Mouse (Mus musculus) bone marrow, adult 2 months (tissue): ENCODE measurements around the gene Cd163l1. TPM values are rescaled to one million over a fixed set of nuclear protein-coding genes. Genes with fewer than 3 reads are reported as not detected.

ENCODE experiments used
- H3K27ac ChIP-seq: fragments of 200-500 bp; 2 replicates; pipeline ENCODE4 v1.5.1; 2012; ENCODE audit warnings: low read depth, mild to moderate bottlenecking, control low read depth, inconsistent platforms, low read length; ENCODE audit not compliant: control insufficient read depth, poor library complexity, insufficient read depth
- H3K4me1 ChIP-seq: fragments of 200-500 bp; 2 replicates; pipeline ENCODE4 v1.6.1; 2011; ENCODE audit warnings: low read length; ENCODE audit not compliant: control insufficient read depth, insufficient read depth
- H3K4me3 ChIP-seq: fragments of 200-500 bp; replicated peaks from 2 replicates; pipeline ENCODE3; 2011; ENCODE audit warnings: mild to moderate bottlenecking, low read depth, low read length, control low read depth; ENCODE audit not compliant: control insufficient read depth
- CTCF ChIP-seq: fragments of 200-500 bp; IDR thresholded peaks from 2 replicates; pipeline ENCODE4 v1.5.1; 2011; ENCODE audit warnings: low read length, control low read depth; ENCODE audit not compliant: control insufficient read depth, insufficient read depth
- POLR2A ChIP-seq: fragments of 200-500 bp; IDR thresholded peaks from 2 replicates; pipeline ENCODE4 v1.6.1; 2011; ENCODE audit warnings: low read depth, mild to moderate bottlenecking, control low read depth, low read length, borderline replicate concordance; ENCODE audit not compliant: control insufficient read depth
- WGBS: fragments of 180-500 bp; shearing (Covaris S2); methylation state at CpG from one replicate; pipeline ENCODE4 v1.1.7; 2018; 5-methylcytosine and 5-hydroxymethylcytosine counted together
- polyA plus RNA-seq: library from polyadenylated mRNA; stranded (reverse); fragments of >200 nt; gene quantifications from 2 replicates; pipeline ENCODE4 v1.2.4, GENCODE M21; 2011; ENCODE audit warnings: low replicate concordance; ENCODE audit not compliant: missing spikeins, insufficient read depth, insufficient read length

The Cd163l1 gene
- polyA plus RNA-seq, 1 experiment = 0.82 TPM

DNA sequence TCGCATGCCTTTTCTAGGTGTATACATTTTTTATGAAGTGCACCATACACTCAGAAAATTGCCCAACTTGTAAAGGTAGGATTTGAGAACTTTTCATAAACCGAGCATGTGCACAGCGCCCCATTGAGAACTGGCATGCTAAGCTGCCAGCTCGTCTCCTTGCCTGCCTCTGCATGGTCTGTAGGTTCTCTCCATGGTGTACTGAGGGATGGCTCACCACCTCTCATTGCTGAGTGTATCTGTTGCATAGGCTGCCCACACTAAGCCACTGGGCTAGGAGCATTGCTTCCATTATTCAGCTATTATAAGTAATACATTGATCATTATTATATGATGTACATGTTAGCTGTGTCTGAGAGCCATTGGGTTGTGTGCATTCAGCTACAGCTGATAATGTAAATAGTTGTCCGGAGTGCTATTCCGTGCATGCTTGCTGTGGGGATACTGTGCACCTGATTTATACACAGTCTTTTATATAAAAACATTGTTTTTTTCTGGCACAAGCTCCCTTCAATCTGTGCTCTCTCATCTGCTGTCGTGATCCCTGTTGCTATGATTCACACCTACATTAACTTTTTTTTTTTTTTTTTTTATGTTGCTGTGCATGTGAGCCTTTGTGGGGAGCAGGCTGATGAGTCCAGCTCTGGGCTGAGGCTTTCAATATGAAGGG lies 30.2 kb upstream of the Cd163l1 start:
- WGBS = 76% methylated on average over 7 of the region's 7 CpGs
- TF ChIP-seq CTCF (no peak), POLR2A (no peak)
- H3K4me1 ChIP-seq = no peaks in the 10 kb centered on the region
- no peak overlapping the region for H3K27ac ChIP-seq
- no peak overlapping the region for H3K4me3 ChIP-seq

DNA sequence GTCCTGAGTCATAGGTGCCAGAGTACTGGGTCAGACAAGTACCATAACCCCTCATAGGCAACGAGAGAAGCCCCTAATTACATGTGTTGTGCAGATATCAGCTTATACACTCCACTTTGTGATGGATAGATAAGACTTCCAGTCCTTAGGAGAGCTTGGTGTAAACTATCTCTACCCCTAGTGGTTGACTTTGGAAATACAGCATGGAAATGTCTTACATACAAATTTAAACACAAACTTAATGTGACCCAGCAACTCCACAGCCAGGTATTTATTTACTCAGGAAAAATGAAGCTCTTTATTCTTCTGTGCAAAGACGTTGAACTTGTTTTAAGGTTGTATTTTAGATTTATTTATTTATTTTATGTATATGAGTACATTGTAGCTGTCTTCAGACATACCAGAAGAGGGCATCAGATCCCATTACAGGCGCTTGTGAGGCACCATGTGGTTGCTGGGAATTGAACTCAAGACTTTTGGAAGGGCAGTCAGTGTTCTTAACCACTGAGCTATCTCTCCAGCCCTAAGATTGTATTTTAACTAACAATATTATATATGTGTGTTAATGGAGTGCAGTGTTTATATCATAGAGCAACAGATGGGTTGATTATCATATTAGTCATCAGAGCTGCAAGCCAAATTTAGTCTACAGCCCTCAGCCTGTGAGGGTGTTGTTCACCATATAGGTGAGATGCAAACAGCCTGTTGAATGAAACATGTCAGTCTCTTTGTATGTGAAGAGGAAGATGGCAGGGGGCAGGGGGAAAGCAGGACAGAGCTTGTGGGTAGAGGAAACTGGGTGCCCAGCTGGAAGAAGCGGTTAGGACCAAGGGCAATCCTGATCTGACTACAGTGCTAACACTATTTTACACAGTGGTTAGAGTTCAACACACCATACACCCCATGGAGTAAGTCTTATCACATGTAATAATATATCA lies 29.4 kb upstream of the Cd163l1 start:
- H3K27ac ChIP-seq = no peak overlapping the region
- WGBS = 43% methylated on average over 4 of the region's 4 CpGs
- no peak overlapping the region for H3K4me3 ChIP-seq
- TF ChIP-seq CTCF (no peak), POLR2A (no peak)
- H3K4me1 ChIP-seq = no peaks in the 10 kb centered on the region

DNA sequence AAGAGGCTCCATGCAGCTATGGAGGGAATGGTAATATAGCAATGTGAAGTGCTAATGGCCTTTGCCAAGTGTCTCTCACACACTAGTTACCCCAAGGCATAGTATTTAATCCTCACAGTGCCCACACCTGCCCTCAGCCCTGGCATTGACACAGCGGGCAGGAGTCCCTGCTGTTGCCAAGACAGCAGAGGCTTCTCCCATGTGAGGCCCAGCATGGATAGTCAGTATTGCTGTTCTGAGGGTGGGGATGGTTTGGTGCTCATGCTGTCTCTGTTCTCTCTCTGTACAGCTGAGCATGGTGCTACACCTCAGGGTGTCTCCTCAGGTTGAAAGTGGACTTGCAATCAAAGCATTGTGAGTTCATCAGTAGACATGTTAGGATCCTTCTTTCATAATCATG lies 27.6 kb upstream of the Cd163l1 start:
- 76% methylated on average over 1 of the region's 1 CpGs for WGBS

DNA sequence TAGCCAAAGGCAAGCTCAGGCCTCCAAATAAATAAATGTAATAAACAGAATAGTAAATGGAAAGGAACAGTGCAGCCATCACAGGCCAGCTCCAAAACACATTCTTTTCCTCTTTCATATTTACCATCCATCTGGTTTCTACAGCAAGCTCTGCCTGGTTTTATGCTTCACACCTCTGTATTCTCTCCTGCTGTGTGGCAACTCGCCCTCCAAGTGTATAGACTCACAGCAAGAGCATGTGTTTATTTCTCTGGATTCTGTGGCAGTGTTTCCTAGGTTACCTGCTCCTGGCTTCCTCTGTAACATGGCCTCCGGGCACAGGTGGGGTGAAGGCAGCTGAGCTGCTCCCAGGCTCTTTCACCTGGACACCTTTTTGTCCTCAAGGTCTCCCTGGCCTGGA lies 25.6 kb upstream of the Cd163l1 start:
- H3K4me3 ChIP-seq = no peak overlapping the region
- H3K4me1 ChIP-seq = no peaks in the 10 kb centered on the region
- TF ChIP-seq POLR2A (no peak), CTCF (no peak)
- no peak overlapping the region for H3K27ac ChIP-seq
- 50% methylated on average over 2 of the region's 2 CpGs for WGBS

More for the DNA sequence above, 27.6 kb upstream of the Cd163l1 start:
- Histone ChIP-seq H3K4me3 (no peak overlapping the region), H3K4me1 (no peaks in the 10 kb centered on the region), H3K27ac (no peak overlapping the region)
- TF ChIP-seq CTCF = no peak
- no peak for TF ChIP-seq POLR2A

DNA sequence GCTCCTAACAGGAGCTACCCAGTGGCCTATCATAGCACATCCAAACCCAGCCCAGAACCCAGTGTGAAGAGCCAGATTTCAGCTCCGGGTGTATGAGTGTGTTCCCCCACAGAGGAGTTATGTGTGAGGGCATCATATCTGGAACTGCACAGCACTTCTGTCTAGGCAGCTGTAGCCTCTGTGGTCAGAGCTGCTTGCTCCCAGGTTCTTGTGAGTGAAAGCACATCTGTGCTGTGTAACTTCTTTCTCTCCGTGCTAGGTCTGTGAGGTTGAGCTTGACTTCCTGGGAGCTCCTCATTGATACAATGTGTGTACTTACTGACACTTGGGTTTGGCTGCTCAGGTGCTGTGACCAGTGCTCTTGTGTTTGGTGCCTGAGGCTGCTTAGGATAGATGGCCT lies 25.2 kb upstream of the Cd163l1 start:
- 65% methylated on average over 2 of the region's 2 CpGs for WGBS
- no peak for TF ChIP-seq CTCF
- no peak for TF ChIP-seq POLR2A
- H3K27ac ChIP-seq = no peak overlapping the region
- no peaks in the 10 kb centered on the region for H3K4me1 ChIP-seq
- no peak overlapping the region for H3K4me3 ChIP-seq

DNA sequence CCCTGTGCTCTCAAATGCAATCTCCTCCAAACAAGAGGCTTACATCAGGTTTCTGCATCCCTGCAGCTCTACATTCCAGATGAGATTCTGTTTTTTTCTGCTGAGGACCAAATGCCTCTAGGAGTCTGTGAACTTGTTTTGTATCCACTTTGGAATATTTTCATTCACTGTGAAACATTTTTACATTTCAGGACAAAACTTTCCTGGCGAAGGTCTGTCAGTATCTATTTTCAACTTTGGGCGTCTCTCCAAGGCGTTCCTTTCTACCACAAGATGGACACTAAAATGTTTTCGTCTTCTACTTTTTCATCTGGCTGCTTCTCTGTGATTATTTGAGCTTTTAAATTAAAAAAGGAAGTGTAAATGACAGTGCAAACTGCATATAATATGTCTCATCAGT lies 24.0 kb upstream of the Cd163l1 start:
- 74% methylated on average over 4 of the region's 4 CpGs for WGBS
- no peak overlapping the region for H3K27ac ChIP-seq
- TF ChIP-seq POLR2A (no peak), CTCF (no peak)

DNA sequence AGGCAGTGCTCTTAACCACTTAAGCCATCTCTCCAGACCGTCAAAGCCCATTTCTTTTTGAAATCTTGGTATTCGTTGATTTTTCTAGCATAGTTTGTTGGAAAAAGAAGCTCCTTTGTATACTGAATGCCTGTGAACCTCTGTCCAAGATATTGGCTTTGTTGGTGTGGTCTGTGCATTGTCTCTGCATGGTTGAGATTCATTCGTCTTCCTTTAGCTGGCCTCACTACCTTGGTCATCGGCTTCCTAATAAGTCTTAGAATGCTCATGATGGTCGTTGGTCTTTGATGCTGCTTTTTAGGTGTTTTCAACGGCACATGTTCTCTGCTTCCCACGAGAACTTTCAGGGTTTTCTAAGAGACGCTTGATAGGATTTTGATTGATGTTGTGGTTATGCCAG lies 22.1 kb upstream of the Cd163l1 start:
- 65% methylated on average over 8 of the region's 8 CpGs for WGBS
- no peaks in the 10 kb centered on the region for H3K4me1 ChIP-seq
- H3K4me3 ChIP-seq = no peak overlapping the region
- TF ChIP-seq CTCF (no peak), POLR2A (no peak)
- H3K27ac ChIP-seq = no peak overlapping the region

More for the DNA sequence above, 24.0 kb upstream of the Cd163l1 start:
- Histone ChIP-seq H3K4me3 (no peak overlapping the region), H3K4me1 (no peaks in the 10 kb centered on the region)

DNA sequence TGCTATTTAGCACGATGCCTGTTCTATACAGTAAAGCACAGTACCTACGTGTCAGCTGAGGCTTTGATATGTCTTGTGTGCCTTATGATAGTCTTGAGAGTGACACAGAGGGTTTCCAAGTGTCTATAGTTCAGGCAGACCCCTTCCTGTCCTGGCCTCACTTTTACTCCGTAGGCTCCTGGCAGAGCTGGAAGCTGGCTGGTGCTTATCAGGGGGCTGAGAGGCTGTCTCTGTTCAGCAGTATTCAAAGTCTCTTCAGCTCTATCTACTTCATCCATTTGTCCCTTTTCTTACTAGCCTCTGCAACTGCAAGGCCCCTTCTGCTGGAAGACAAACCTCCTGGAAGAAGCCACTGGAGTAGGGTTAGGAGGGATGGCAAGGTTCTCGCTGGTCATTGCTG lies 17.0 kb upstream of the Cd163l1 start:
- Histone ChIP-seq H3K4me1 (no peaks in the 10 kb centered on the region), H3K27ac (no peak overlapping the region), H3K4me3 (no peak overlapping the region)
- no peak for TF ChIP-seq CTCF
- no peak for TF ChIP-seq POLR2A
- 76% methylated on average over 4 of the region's 4 CpGs for WGBS

DNA sequence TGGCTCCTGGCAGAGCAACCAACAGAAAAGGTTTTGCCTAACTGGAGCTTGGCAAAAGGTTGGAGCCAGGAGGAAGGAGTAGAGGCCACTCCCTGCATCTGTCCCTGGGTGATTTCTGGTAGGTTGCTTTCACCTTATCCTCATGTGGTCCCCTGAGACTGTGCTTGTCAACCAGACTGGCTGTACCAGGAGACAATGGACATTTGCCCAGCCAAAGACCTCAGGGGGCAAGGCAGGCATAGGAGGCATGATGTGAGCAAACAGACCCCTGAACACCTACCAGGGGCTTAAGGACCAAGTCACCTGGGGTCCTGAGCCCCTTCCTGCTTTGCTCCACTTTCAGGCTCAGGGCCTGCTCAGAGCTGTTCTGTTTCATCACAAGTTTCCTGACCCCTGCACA lies 12.2 kb upstream of the Cd163l1 start, which contains the start of gene Olfr524:
Olfr524 (minus strand) TSS at position 101 of the 400 bp plus-strand sequence.
- TF ChIP-seq CTCF (no peak), POLR2A (no peak)
- Histone ChIP-seq H3K4me3 (no peak within 1 kb of the TSS), H3K4me1 (no peaks in the 10 kb centered on the region), H3K27ac (no peak within 1 kb of the TSS)
